Mouse (Mus musculus): ENCODE measurements around the gene Tubd1. TPM values are rescaled to one million over a fixed set of nuclear protein-coding genes. Genes with fewer than 3 reads are reported as not detected.

Tubd1 gene
- polyA plus RNA-seq (2012; fragmentation: generic; extraction: Trizol), result 6.1 TPM
- long read RNA-seq, experiment 1, partial matches to known transcripts, result 1 of 6 reads
- long read RNA-seq, experiment 1, other reads (novel, unspliced or antisense), result 0 of 6 reads
- long read RNA-seq, experiment 2, transcript Tubd1-202 (9 exons, 1,871 nt), result major isoform, 6 of 10 reads
- long read RNA-seq, experiment 2, partial matches to known transcripts, result 1 of 10 reads
- long read RNA-seq, experiment 2, other reads (novel, unspliced or antisense), result 2 of 10 reads

GRCm38 (mm10) chr11:86544639-86545299 lies at the start of gene Tubd1, which contains the start of gene Rps6kb1:
Gene Tubd1 (plus strand): TSS chr11:86544991.
Gene Rps6kb1 (minus strand): TSS chr11:86544805.
- Histone ChIP-seq H3K4me3 (ENCODE audit: insufficient read depth, poor library complexity, severe bottlenecking) (peak within 1 kb of the TSS; percentile 97), H3K79me3 (ENCODE audit: low read depth) (peaks cover 49% of the 10 kb centered on the region), H3K27me3 (ENCODE audit: control insufficient read depth, insufficient read depth, insufficient read length) (no peaks in the 10 kb centered on the region), H3K79me2 (ENCODE audit: control insufficient read depth, insufficient read depth) (peaks cover 63% of the 10 kb centered on the region), H3K36me3 (ENCODE audit: control insufficient read depth, insufficient read depth) (peaks cover 19% of the 10 kb centered on the region), H3ac (ENCODE audit: control insufficient read depth, insufficient read length, low read depth) (peak within 1 kb of the TSS; percentile 82)
- TF ChIP-seq USF1 (IDR thresholded peaks at IDR 0.05; ENCODE audit: low read depth) (no peak), CTCF (IDR thresholded peaks at IDR 0.05; ENCODE audit: control insufficient read depth, insufficient read depth, insufficient read length) (no peak), CEBPB (IDR thresholded peaks at IDR 0.05; ENCODE audit: low read depth) (no peak), MYOG (IDR thresholded peaks at IDR 0.05; ENCODE audit: control insufficient read depth, extremely low read depth, insufficient read length) (no peak), MYOD1 (IDR thresholded peaks at IDR 0.05; ENCODE audit: control insufficient read depth, insufficient read length, low read depth) (no peak), MAX (IDR thresholded peaks at IDR 0.05) (no peak), FOSL1 (IDR thresholded peaks at IDR 0.05; ENCODE audit: insufficient read depth, low read length, poor library complexity, severe bottlenecking) (no peak)

GRCm38 (mm10) chr11:86497356-86497755 lies 47.4 kb upstream of the Tubd1 start:
- TF ChIP-seq CEBPB (IDR thresholded peaks at IDR 0.05; ENCODE audit: low read depth), result no peak
- Histone ChIP-seq H3K4me3 (ENCODE audit: insufficient read depth, poor library complexity, severe bottlenecking) (no peak overlapping the region), H3K27me3 (ENCODE audit: control insufficient read depth, insufficient read depth, insufficient read length) (no peaks in the 10 kb centered on the region), H3ac (ENCODE audit: control insufficient read depth, insufficient read length, low read depth) (no peak overlapping the region), H3K36me3 (ENCODE audit: control insufficient read depth, insufficient read depth) (peaks cover 87% of the 10 kb centered on the region), H3K79me3 (ENCODE audit: low read depth) (no peaks in the 10 kb centered on the region), H3K79me2 (ENCODE audit: control insufficient read depth, insufficient read depth) (no peaks in the 10 kb centered on the region)

GRCm38 (mm10) chr11:86497908-86498307 lies 46.9 kb upstream of the Tubd1 start:
- peaks cover 88% of the 10 kb centered on the region for H3K36me3 ChIP-seq (ENCODE audit: control insufficient read depth, insufficient read depth)

GRCm38 (mm10) chr11:86500795-86501194 lies 44.0 kb upstream of the Tubd1 start:
- Histone ChIP-seq H3K4me3 (ENCODE audit: insufficient read depth, poor library complexity, severe bottlenecking) (no peak overlapping the region), H3K36me3 (ENCODE audit: control insufficient read depth, insufficient read depth) (peaks cover 89% of the 10 kb centered on the region), H3K79me2 (ENCODE audit: control insufficient read depth, insufficient read depth) (no peaks in the 10 kb centered on the region), H3ac (ENCODE audit: control insufficient read depth, insufficient read length, low read depth) (no peak overlapping the region), H3K79me3 (ENCODE audit: low read depth) (no peaks in the 10 kb centered on the region), H3K27me3 (ENCODE audit: control insufficient read depth, insufficient read depth, insufficient read length) (no peaks in the 10 kb centered on the region)
- TF ChIP-seq MYOD1 (IDR thresholded peaks at IDR 0.05; ENCODE audit: control insufficient read depth, insufficient read length, low read depth) (no peak), CTCF (IDR thresholded peaks at IDR 0.05; ENCODE audit: control insufficient read depth, insufficient read depth, insufficient read length) (no peak), MAX (IDR thresholded peaks at IDR 0.05) (no peak), MYOG (IDR thresholded peaks at IDR 0.05; ENCODE audit: control insufficient read depth, extremely low read depth, insufficient read length) (no peak), USF1 (IDR thresholded peaks at IDR 0.05; ENCODE audit: low read depth) (no peak), CEBPB (IDR thresholded peaks at IDR 0.05; ENCODE audit: low read depth) (no peak), FOSL1 (IDR thresholded peaks at IDR 0.05; ENCODE audit: insufficient read depth, low read length, poor library complexity, severe bottlenecking) (no peak)

More at GRCm38 (mm10) chr11:86497908-86498307, 46.9 kb upstream of the Tubd1 start:
- Histone ChIP-seq H3K79me3 (ENCODE audit: low read depth) (no peaks in the 10 kb centered on the region), H3K79me2 (ENCODE audit: control insufficient read depth, insufficient read depth) (no peaks in the 10 kb centered on the region), H3ac (ENCODE audit: control insufficient read depth, insufficient read length, low read depth) (no peak overlapping the region), H3K27me3 (ENCODE audit: control insufficient read depth, insufficient read depth, insufficient read length) (no peaks in the 10 kb centered on the region), H3K4me3 (ENCODE audit: insufficient read depth, poor library complexity, severe bottlenecking) (no peak overlapping the region)
- TF ChIP-seq MAX (IDR thresholded peaks at IDR 0.05) (no peak), USF1 (IDR thresholded peaks at IDR 0.05; ENCODE audit: low read depth) (no peak), CTCF (IDR thresholded peaks at IDR 0.05; ENCODE audit: control insufficient read depth, insufficient read depth, insufficient read length) (no peak), FOSL1 (IDR thresholded peaks at IDR 0.05; ENCODE audit: insufficient read depth, low read length, poor library complexity, severe bottlenecking) (no peak), MYOD1 (IDR thresholded peaks at IDR 0.05; ENCODE audit: control insufficient read depth, insufficient read length, low read depth) (no peak), MYOG (IDR thresholded peaks at IDR 0.05; ENCODE audit: control insufficient read depth, extremely low read depth, insufficient read length) (no peak), CEBPB (IDR thresholded peaks at IDR 0.05; ENCODE audit: low read depth) (no peak)

GRCm38 (mm10) chr11:86503121-86503520 lies 41.7 kb upstream of the Tubd1 start:
- Histone ChIP-seq H3K79me2 (ENCODE audit: control insufficient read depth, insufficient read depth) (no peaks in the 10 kb centered on the region), H3K4me3 (ENCODE audit: insufficient read depth, poor library complexity, severe bottlenecking) (no peak overlapping the region), H3K79me3 (ENCODE audit: low read depth) (no peaks in the 10 kb centered on the region), H3K36me3 (ENCODE audit: control insufficient read depth, insufficient read depth) (peaks cover 88% of the 10 kb centered on the region), H3K27me3 (ENCODE audit: control insufficient read depth, insufficient read depth, insufficient read length) (no peaks in the 10 kb centered on the region), H3ac (ENCODE audit: control insufficient read depth, insufficient read length, low read depth) (no peak overlapping the region)
- TF ChIP-seq MYOG (IDR thresholded peaks at IDR 0.05; ENCODE audit: control insufficient read depth, extremely low read depth, insufficient read length), result no peak
- TF ChIP-seq MAX (IDR thresholded peaks at IDR 0.05), result no peak
- no peak for TF ChIP-seq USF1 (IDR thresholded peaks at IDR 0.05; ENCODE audit: low read depth)
- no peak for TF ChIP-seq CEBPB (IDR thresholded peaks at IDR 0.05; ENCODE audit: low read depth)
- no peak for TF ChIP-seq CTCF (IDR thresholded peaks at IDR 0.05; ENCODE audit: control insufficient read depth, insufficient read depth, insufficient read length)
- no peak for TF ChIP-seq MYOD1 (IDR thresholded peaks at IDR 0.05; ENCODE audit: control insufficient read depth, insufficient read length, low read depth)
- TF ChIP-seq FOSL1 (IDR thresholded peaks at IDR 0.05; ENCODE audit: insufficient read depth, low read length, poor library complexity, severe bottlenecking), result no peak
